Mouse (Mus musculus) myocyte (in vitro differentiated cells): ENCODE results near the gene Adcy9. TPM values are rescaled to one million over a fixed set of nuclear protein-coding genes. Genes with fewer than 3 reads are reported as not detected.

Experiments used
- H3K27me3 ChIP-seq: one replicate; pipeline ENCODE4 v1.6.1; 2011; ENCODE audit not compliant: control insufficient read depth, insufficient read depth, insufficient read length
- H3K36me3 ChIP-seq: one replicate; pipeline ENCODE4 v1.6.1; 2011; ENCODE audit not compliant: control insufficient read depth, insufficient read depth
- H3K4me2 ChIP-seq: one replicate; pipeline ENCODE4 v1.6.1; 2011; ENCODE audit warnings: low read depth, control low read depth
- H3K4me3 ChIP-seq: one replicate; pipeline ENCODE4 v1.5.1; 2011; ENCODE audit warnings: mild to moderate bottlenecking, control low read depth, moderate library complexity
- H3K79me2 ChIP-seq: one replicate; pipeline ENCODE4 v1.6.1; 2011; ENCODE audit not compliant: control insufficient read depth, insufficient read depth
- H3ac ChIP-seq: one replicate; pipeline ENCODE4 v1.6.1; 2011; ENCODE audit not compliant: control insufficient read depth, insufficient read length
- CEBPB ChIP-seq: IDR thresholded peaks from 2 replicates; pipeline ENCODE4 v1.6.1; 2011; ENCODE audit warnings: mild to moderate bottlenecking, moderate library complexity; ENCODE audit not compliant: poor library complexity, insufficient read depth, severe bottlenecking
- E2F4 ChIP-seq: IDR thresholded peaks from one replicate; pipeline ENCODE4 v1.6.1; 2011; ENCODE audit warnings: mild to moderate bottlenecking, control low read depth, moderate library complexity; ENCODE audit not compliant: insufficient read depth
- MAX ChIP-seq: IDR thresholded peaks from one replicate; pipeline ENCODE4 v1.6.1; 2011; ENCODE audit warnings: low read depth, mild to moderate bottlenecking, control low read depth
- MYOD1 ChIP-seq, 3 experiments: IDR thresholded peaks; one replicate each; pipeline ENCODE4 v1.6.1; 2011; ENCODE audit warnings: control low read depth in 2 of 3, low read depth in 2 of 3, mild to moderate bottlenecking in 2 of 3, moderate library complexity in 1 of 3; ENCODE audit not compliant: insufficient read length in 2 of 3, control insufficient read depth in 1 of 3
- MYOG ChIP-seq, 3 experiments: IDR thresholded peaks; one replicate each; pipeline ENCODE4 v1.6.1; 2011; ENCODE audit warnings: control low read depth in 2 of 3, low read depth in 2 of 3, mild to moderate bottlenecking in 2 of 3; ENCODE audit not compliant: insufficient read length in 2 of 3, control insufficient read depth in 1 of 3, insufficient read depth in 1 of 3
- POLR2A ChIP-seq: IDR thresholded peaks from one replicate; pipeline ENCODE4 v1.6.1; 2011; ENCODE audit warnings: low read depth, mild to moderate bottlenecking, control low read depth, moderate library complexity; ENCODE audit not compliant: insufficient read length
- POLR2AphosphoS2 ChIP-seq: IDR thresholded peaks from one replicate; pipeline ENCODE4 v1.6.1; 2011; ENCODE audit warnings: low read depth, control low read depth; ENCODE audit not compliant: insufficient read length
- REST ChIP-seq: IDR thresholded peaks from one replicate; pipeline ENCODE4 v1.6.1; 2011; ENCODE audit warnings: mild to moderate bottlenecking, control low read depth, moderate library complexity; ENCODE audit not compliant: insufficient read depth, insufficient read length
- SRF ChIP-seq: IDR thresholded peaks from one replicate; pipeline ENCODE4 v1.6.1; 2011; ENCODE audit warnings: low read depth; ENCODE audit not compliant: control insufficient read depth, insufficient read length
- TCF12 ChIP-seq: IDR thresholded peaks from one replicate; pipeline ENCODE4 v1.6.1; 2011; ENCODE audit warnings: mild to moderate bottlenecking, control low read depth; ENCODE audit not compliant: poor library complexity, insufficient read depth, severe bottlenecking
- TCF3 ChIP-seq: IDR thresholded peaks from one replicate; pipeline ENCODE4 v1.6.1; 2011; ENCODE audit warnings: low read depth, control low read depth; ENCODE audit not compliant: insufficient read length
- USF1 ChIP-seq: IDR thresholded peaks from one replicate; pipeline ENCODE4 v1.6.1; 2011; ENCODE audit warnings: low read depth, mild to moderate bottlenecking, control low read depth, moderate library complexity
- polyA plus RNA-seq: library from polyadenylated mRNA; unstranded; fragments of >200 nt; fragmentation: generic; extraction: Trizol; gene quantifications from one replicate; pipeline ENCODE4 v1.2.1, GENCODE M21; 2012; ENCODE audit warnings: missing spikeins

Adcy9 gene
- polyA plus RNA-seq, 1 experiment = 4.6 TPM

DNA sequence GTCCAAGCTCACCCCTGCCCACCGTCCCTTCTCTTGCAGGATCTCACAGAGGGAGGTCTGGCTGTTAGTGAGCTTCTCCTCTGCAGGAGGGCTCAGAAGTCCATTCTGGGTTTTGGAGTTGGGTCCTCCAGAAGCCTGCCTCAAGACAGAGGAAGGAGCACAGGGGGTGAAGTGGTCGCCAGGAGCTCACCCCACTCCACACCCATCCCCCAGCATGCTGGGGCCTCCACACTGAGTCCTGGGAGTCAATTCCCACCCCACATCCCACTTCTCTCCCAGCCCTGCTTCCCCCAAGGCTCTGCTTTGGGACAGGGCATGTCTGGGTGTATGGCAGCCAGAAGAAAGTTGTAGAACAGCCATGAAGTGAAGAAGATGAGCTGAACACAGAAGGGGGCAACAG, 108.7 kb downstream of the Adcy9 start:
- H3K36me3 ChIP-seq = no peaks in the 10 kb centered on the region
- no peak overlapping the region for H3K4me2 ChIP-seq
- no peak for TF ChIP-seq MAX
- no peak for TF ChIP-seq TCF3
- no peak for TF ChIP-seq E2F4
- no peak overlapping the region for H3K4me3 ChIP-seq
- H3K27me3 ChIP-seq = no peaks in the 10 kb centered on the region
- no peak overlapping the region for H3ac ChIP-seq
- H3K79me2 ChIP-seq = no peaks in the 10 kb centered on the region

DNA sequence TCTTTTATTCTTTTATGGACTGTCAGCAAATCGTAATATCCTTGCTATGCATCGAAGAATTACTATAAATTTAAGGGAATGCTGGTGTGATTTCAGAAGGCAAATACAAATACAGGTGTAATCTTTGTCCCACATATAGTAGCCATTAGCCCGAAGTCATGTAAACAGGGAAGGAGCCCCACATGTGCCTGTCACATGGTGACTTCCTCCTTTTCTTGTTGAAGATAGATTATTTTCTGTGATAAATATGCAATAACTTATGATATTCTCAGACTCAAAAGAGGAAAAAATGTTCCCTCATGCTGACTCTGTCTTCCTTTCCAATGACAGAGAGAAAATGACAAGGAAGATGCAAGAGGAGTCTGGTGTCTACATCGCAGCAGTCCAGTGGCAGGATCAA, 112.5 kb downstream of the Adcy9 start:
- Histone ChIP-seq H3K36me3 (peaks cover 4% of the 10 kb centered on the region), H3K27me3 (no peaks in the 10 kb centered on the region), H3ac (no peak overlapping the region), H3K4me2 (no peak overlapping the region), H3K4me3 (no peak overlapping the region), H3K79me2 (no peaks in the 10 kb centered on the region)
- TF ChIP-seq USF1 (no peak), MYOD1 (IDR thresholded peaks at IDR 0.05; ENCODE audit: control insufficient read depth in 1 of 3, insufficient read length in 2 of 3, low read depth in 2 of 3) (no peak), TCF3 (no peak), CEBPB (no peak), POLR2A (no peak), E2F4 (no peak), POLR2AphosphoS2 (no peak), SRF (no peak), REST (no peak), MAX (no peak), MYOG (IDR thresholded peaks at IDR 0.05; ENCODE audit: control insufficient read depth in 1 of 3, insufficient read depth in 1 of 3, insufficient read length in 2 of 3, low read depth in 2 of 3) (no peak)

DNA sequence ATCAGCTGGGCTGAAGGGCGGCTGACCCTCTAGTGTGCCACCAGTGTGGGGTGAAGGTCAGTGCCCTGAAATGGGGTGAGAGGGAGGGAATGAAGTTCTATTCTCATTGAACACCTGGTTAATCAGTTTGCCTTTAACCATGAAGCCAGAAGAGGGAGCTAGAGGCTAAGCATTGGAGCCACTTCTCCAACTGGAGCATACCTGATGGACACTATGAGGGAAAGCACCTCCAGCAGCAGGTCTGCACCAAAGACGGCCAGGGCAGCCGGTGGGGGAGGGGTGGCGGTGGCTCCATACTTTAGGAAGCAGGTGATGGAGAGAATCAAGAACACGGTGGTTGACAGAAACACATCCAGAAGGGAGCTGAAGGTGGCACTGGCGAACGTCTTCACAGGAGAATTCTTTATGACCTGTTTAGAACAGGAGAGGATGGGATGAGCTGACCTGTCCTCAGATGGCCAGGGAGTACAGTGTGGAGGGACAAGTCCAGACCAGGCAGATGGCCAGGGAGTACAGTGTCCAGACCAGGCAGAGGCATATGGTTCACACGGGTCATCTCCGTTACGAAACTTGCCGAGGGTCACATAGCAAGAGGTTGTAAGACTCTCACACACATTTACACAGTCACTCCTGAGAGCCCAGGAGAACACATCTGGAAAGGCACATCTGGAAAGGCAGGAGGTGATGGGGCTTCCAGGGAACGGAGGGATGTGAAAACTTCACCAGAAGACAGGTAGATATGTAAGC, 115.9 kb downstream of the Adcy9 start:
- Histone ChIP-seq H3K27me3 (no peaks in the 10 kb centered on the region), H3ac (no peak overlapping the region), H3K79me2 (no peaks in the 10 kb centered on the region), H3K4me3 (no peak overlapping the region), H3K36me3 (peaks cover 4% of the 10 kb centered on the region), H3K4me2 (no peak overlapping the region)
- TF ChIP-seq REST = no peak
- TF ChIP-seq SRF = no peak
- no peak for TF ChIP-seq MAX

DNA sequence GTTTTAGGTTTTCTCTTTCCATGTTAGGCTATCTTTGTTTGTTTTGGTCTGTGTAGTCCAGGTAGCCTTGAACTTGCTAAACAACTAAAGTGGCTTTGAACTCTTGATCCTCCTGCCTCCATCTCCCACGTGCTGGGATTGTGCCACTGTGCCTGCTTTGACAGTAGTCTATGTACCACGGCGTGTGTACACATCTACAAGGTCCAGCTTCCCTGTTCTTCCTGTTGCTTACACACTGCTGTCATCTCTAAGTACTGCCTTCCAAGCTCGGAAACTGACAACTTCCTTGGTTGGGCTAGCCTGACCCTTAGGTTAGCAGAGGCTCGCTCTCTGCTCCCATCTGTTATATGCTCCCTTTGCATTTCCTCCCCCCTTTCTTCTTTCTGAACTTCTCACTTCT, 116.7 kb downstream of the Adcy9 start:
- Histone ChIP-seq H3K27me3 (no peaks in the 10 kb centered on the region), H3K4me3 (no peak overlapping the region), H3K79me2 (no peaks in the 10 kb centered on the region), H3K36me3 (peaks cover 4% of the 10 kb centered on the region), H3ac (no peak overlapping the region), H3K4me2 (no peak overlapping the region)
- TF ChIP-seq MYOG (IDR thresholded peaks at IDR 0.05; ENCODE audit: control insufficient read depth in 1 of 3, insufficient read depth in 1 of 3, insufficient read length in 2 of 3, low read depth in 2 of 3) = no peak
- TF ChIP-seq REST = no peak
- TF ChIP-seq TCF3 = no peak
- no peak for TF ChIP-seq POLR2A
- no peak for TF ChIP-seq SRF
- no peak for TF ChIP-seq POLR2AphosphoS2
- no peak for TF ChIP-seq MYOD1 (IDR thresholded peaks at IDR 0.05; ENCODE audit: control insufficient read depth in 1 of 3, insufficient read length in 2 of 3, low read depth in 2 of 3)
- no peak for TF ChIP-seq E2F4

DNA sequence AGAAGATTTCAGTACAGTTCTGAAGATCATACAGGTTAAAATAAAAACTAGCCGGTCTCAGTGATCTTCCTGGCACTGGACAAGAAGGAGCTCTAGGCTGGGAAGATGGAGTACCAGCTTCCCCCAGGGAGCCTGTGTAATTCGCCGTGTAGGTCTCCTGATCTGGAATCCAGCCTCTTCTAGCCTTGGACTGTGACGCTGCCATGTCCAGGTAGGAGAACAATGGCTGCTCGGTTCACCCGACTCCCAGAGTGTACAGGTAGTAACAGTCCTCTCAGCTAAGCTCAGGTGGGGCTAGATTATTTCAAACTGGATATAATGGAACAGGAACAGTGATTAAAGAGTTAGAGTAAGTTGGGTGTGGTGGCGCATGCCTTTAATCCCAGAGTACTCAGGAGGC, 120.0 kb downstream of the Adcy9 start:
- Histone ChIP-seq H3ac (no peak overlapping the region), H3K79me2 (no peaks in the 10 kb centered on the region), H3K36me3 (peaks cover 4% of the 10 kb centered on the region), H3K4me3 (no peak overlapping the region), H3K4me2 (no peak overlapping the region), H3K27me3 (no peaks in the 10 kb centered on the region)
- no peak for TF ChIP-seq SRF
- TF ChIP-seq TCF3 = no peak
- no peak for TF ChIP-seq MYOD1 (IDR thresholded peaks at IDR 0.05; ENCODE audit: control insufficient read depth in 1 of 3, insufficient read length in 2 of 3, low read depth in 2 of 3)
- TF ChIP-seq TCF12 = no peak
- no peak for TF ChIP-seq POLR2A
- TF ChIP-seq POLR2AphosphoS2 = no peak
- no peak for TF ChIP-seq MAX
- TF ChIP-seq E2F4 = no peak
- no peak for TF ChIP-seq CEBPB
- no peak for TF ChIP-seq REST
- TF ChIP-seq MYOG (IDR thresholded peaks at IDR 0.05; ENCODE audit: control insufficient read depth in 1 of 3, insufficient read depth in 1 of 3, insufficient read length in 2 of 3, low read depth in 2 of 3) = no peak
- no peak for TF ChIP-seq USF1
